In genomic region chr12:86946862-86947574, GRCm38 (mm10) we compare ENCODE assay signal across 7 mouse cellular contexts. TPM values are rescaled to one million over a fixed set of nuclear protein-coding genes. Genes with fewer than 3 reads are reported as not detected.
DNase-seq lines count a peak whose midpoint lies in the region; ATAC-seq lines count a peak whose summit lies in the region.

Gene Cipc (plus strand): TSS chr12:86947043.

- peak within 1 kb of the TSS; percentile 98 for H3K27ac ChIP-seq in embryonic facial prominence, embryonic 11.5 days (replicated peaks; ENCODE audit: low read depth, low read length)
- H3K27ac ChIP-seq in limb, embryonic 10.5 days = peak within 1 kb of the TSS; percentile 99
- H3K27ac ChIP-seq in midbrain, embryonic 13.5 days = peak within 1 kb of the TSS; percentile 100

- H3K4me2 ChIP-seq in embryonic facial prominence, embryonic 11.5 days (ENCODE audit: low read depth, low read length) = peak within 1 kb of the TSS; percentile 87
- H3K4me2 ChIP-seq in midbrain, embryonic 13.5 days (replicated peaks) = peak within 1 kb of the TSS; percentile 90

- H3K4me3 ChIP-seq in embryonic facial prominence, embryonic 11.5 days (ENCODE audit: low read depth, low read length) = peak within 1 kb of the TSS; percentile 75
- peak within 1 kb of the TSS; percentile 82 for H3K4me3 ChIP-seq in limb, embryonic 10.5 days
- peak within 1 kb of the TSS; percentile 68 for H3K4me3 ChIP-seq in midbrain, embryonic 13.5 days (replicated peaks)

- under 1% methylated on average over 63 of the region's 64 CpGs for WGBS in embryonic facial prominence, embryonic 11.5 days
- WGBS in limb, embryonic 10.5 days = under 1% methylated on average over 64 of the region's 64 CpGs
- WGBS in midbrain, embryonic 13.5 days = under 1% methylated on average over 63 of the region's 64 CpGs

- DNase-seq in adrenal gland, postnatal 14 days = peak; percentile 99
- peak; percentile 99 for DNase-seq in embryonic facial prominence, embryonic 11.5 days (ENCODE audit: low spot score)
- DNase-seq in kidney, adult 11 months = peak; percentile 99
- peak; percentile 99 for DNase-seq in limb, embryonic 10.5 days (ENCODE audit: low spot score)
- peak; percentile 94 for DNase-seq in spleen, adult 12 weeks (ENCODE audit: low spot score)

- H3K4me1 ChIP-seq in embryonic facial prominence, embryonic 11.5 days (ENCODE audit: control insufficient read depth, insufficient read depth, low read length) = peaks cover 3% of the 10 kb centered on the region
- H3K4me1 ChIP-seq in limb, embryonic 10.5 days = peaks cover 22% of the 10 kb centered on the region
- H3K4me1 ChIP-seq in midbrain, embryonic 13.5 days (replicated peaks) = peaks cover 68% of the 10 kb centered on the region

- no peaks in the 10 kb centered on the region for H3K9me3 ChIP-seq in embryonic facial prominence, embryonic 11.5 days (replicated peaks; ENCODE audit: control insufficient read depth, low read length)
- no peaks in the 10 kb centered on the region for H3K9me3 ChIP-seq in limb, embryonic 10.5 days (replicated peaks)
- H3K9me3 ChIP-seq in midbrain, embryonic 13.5 days = no peaks in the 10 kb centered on the region

- ATAC-seq in embryonic facial prominence, embryonic 11.5 days (replicated peaks; ENCODE audit: insufficient number of reproducible peaks, low FRiP score, low TSS enrichment, low read depth) = peak; percentile 99
- ATAC-seq in granulocyte monocyte progenitor cell, adult 5-6 weeks (replicated peaks; ENCODE audit: poor library complexity, severe bottlenecking) = peak; percentile 84
- peak; percentile 98 for ATAC-seq in midbrain, embryonic 13.5 days

- H3K27me3 ChIP-seq in embryonic facial prominence, embryonic 11.5 days (ENCODE audit: control insufficient read depth, insufficient read depth, low read length) = no peaks in the 10 kb centered on the region
- no peaks in the 10 kb centered on the region for H3K27me3 ChIP-seq in limb, embryonic 10.5 days (ENCODE audit: low read depth, poor library complexity, severe bottlenecking)
- H3K27me3 ChIP-seq in midbrain, embryonic 13.5 days = no peaks in the 10 kb centered on the region

- peak within 1 kb of the TSS; percentile 97 for H3K9ac ChIP-seq in embryonic facial prominence, embryonic 11.5 days (replicated peaks; ENCODE audit: low read length)
- peak within 1 kb of the TSS; percentile 96 for H3K9ac ChIP-seq in midbrain, embryonic 13.5 days (replicated peaks)

- H3K36me3 ChIP-seq in embryonic facial prominence, embryonic 11.5 days (replicated peaks; ENCODE audit: control insufficient read depth, insufficient read depth, low read depth, low read length) = no peaks in the 10 kb centered on the region; the same call in 1 of the 2 replicates
- peaks cover 7% of the 10 kb centered on the region; the same call in 1 of the 2 replicates for H3K36me3 ChIP-seq in limb, embryonic 10.5 days
- no peaks in the 10 kb centered on the region for H3K36me3 ChIP-seq in midbrain, embryonic 13.5 days

RNA-seq across cellular contexts. Expression of gene Cipc, which starts in this region (rescaled TPM):
- total RNA-seq in adrenal gland, postnatal 14 days (2021) = 26.2 and 29.1 TPM in 2 replicates
- 30.8 and 33.5 TPM in 2 replicates for polyA plus RNA-seq in embryonic facial prominence, embryonic 11.5 days (2014; fragmentation: Nextera tagmentation; extraction: Ambion mirVana)
- 23.5 and 32.3 TPM in 2 replicates for total RNA-seq in granulocyte monocyte progenitor cell, adult 5-6 weeks (2014; fragmentation: Nextera tagmentation)
- 18.5 and 19.9 TPM in 2 replicates for total RNA-seq in granulocyte monocyte progenitor cell, adult 5-6 weeks (2017)
- 31.8 and 37.7 TPM in 2 replicates for polyA plus RNA-seq in limb, embryonic 10.5 days (2016; fragmentation: Nextera tagmentation; extraction: Ambion mirVana)
- polyA plus RNA-seq in midbrain, embryonic 13.5 days (2015; fragmentation: Nextera tagmentation; extraction: Ambion mirVana) = 49.8 and 51.2 TPM in 2 replicates

Comparison
In these comparisons a context has a peak if more than half of its experiments do, and no peak if none do; other contexts are left out.
1. Peak in every context shown above with its lines: DNase-seq, ATAC-seq, H3K4me3 ChIP-seq and H3K27ac ChIP-seq.